Mouse (Mus musculus) neural tube, embryonic 11.5 days (tissue): ENCODE measurements around the gene Gm3435. TPM values are rescaled to one million over a fixed set of nuclear protein-coding genes. Genes with fewer than 3 reads are reported as not detected.

Source experiments
- polyA plus RNA-seq: library from polyadenylated mRNA; unstranded; fragments of >200 nt; fragmentation: Nextera tagmentation; extraction: Ambion mirVana; gene quantifications from 2 replicates; pipeline ENCODE4 v1.2.1, GENCODE M21; 2014

The Gm3435 gene
- polyA plus RNA-seq, 1 experiment from 2014 or later = 8.0 TPM

Other genes with a start within 250 kb of the Gm3435 start
- gene Wdr27, start 67.0 kb upstream of the Gm3435 start, polyA plus RNA-seq = 4.4 and 4.7 TPM in 2 replicates
- gene 1600012H06Rik, start 67.0 kb upstream of the Gm3435 start, polyA plus RNA-seq = 31.6 and 36.2 TPM in 2 replicates
- gene Phf10, start 48.9 kb upstream of the Gm3435 start, polyA plus RNA-seq = 34.2 and 37.0 TPM in 2 replicates
- 6.6 and 8.2 TPM in 2 replicates for gene 9030025P20Rik, start 31.7 kb upstream of the Gm3435 start, polyA plus RNA-seq
- not detected in 2 replicates for gene Gm3417, start 31.4 kb upstream of the Gm3435 start, polyA plus RNA-seq
- gene Ermard, start 31.0 kb downstream of the Gm3435 start, polyA plus RNA-seq = 57.3 and 63.2 TPM in 2 replicates
- gene Tcte3, start 31.3 kb downstream of the Gm3435 start, polyA plus RNA-seq = 0.49 and 1.6 TPM in 2 replicates
- 2.9 and 3.1 TPM in 2 replicates for gene Gm3448, start 31.4 kb downstream of the Gm3435 start, polyA plus RNA-seq